Mouse (Mus musculus) G1E (cell line): ENCODE measurements around the gene Rasip1. TPM values are rescaled to one million over a fixed set of nuclear protein-coding genes. Genes with fewer than 3 reads are reported as not detected.

Experiments
- ATAC-seq: 2 replicates; pipeline ENCODE4 v1.8.0; 2016; ENCODE audit warnings: mild to moderate bottlenecking; ENCODE audit not compliant: insufficient number of reproducible peaks, poor library complexity, low FRiP score, severe bottlenecking; ENCODE audit errors: extremely low read depth
- DNase-seq: peaks from one replicate; pipeline ENCODE4 v3.0.0; 2012; ENCODE audit warnings: low spot score
- H3K27me3 ChIP-seq: 2 replicates; pipeline ENCODE4 v1.6.1; 2012; ENCODE audit warnings: mild to moderate bottlenecking, low read length, inconsistent platforms; ENCODE audit not compliant: insufficient read depth
- H3K36me3 ChIP-seq: replicated peaks from 2 replicates; pipeline ENCODE3; 2012; ENCODE audit warnings: mild to moderate bottlenecking, inconsistent platforms
- H3K4me1 ChIP-seq: 2 replicates; pipeline ENCODE4 v1.6.1; 2012; ENCODE audit warnings: low read depth, low read length, inconsistent platforms, mixed read lengths; ENCODE audit not compliant: insufficient read depth
- H3K4me3 ChIP-seq: 2 replicates; pipeline ENCODE4 v1.5.1; 2012; ENCODE audit warnings: low read depth, mild to moderate bottlenecking, inconsistent platforms, low read length, moderate library complexity, mixed read lengths
- H3K9me3 ChIP-seq: replicated peaks from 2 replicates; pipeline ENCODE4 v1.6.1; 2012; ENCODE audit warnings: inconsistent platforms
- CTCF ChIP-seq: IDR thresholded peaks from 2 replicates; pipeline ENCODE4 v1.5.1; 2012; ENCODE audit warnings: low read depth, low read length, inconsistent platforms, mixed read lengths
- GATA1 ChIP-seq: IDR thresholded peaks from 2 replicates; pipeline ENCODE4 v1.6.1; 2012; ENCODE audit warnings: borderline replicate concordance, low read length, inconsistent platforms, mixed read lengths
- GATA2 ChIP-seq: IDR thresholded peaks from 2 replicates; pipeline ENCODE4 v1.6.1; 2012; ENCODE audit warnings: low read depth, low read length, inconsistent platforms, borderline replicate concordance
- POLR2AphosphoS5 ChIP-seq: IDR thresholded peaks from 2 replicates; pipeline ENCODE4 v1.6.1; 2012; ENCODE audit warnings: low read depth, low read length, inconsistent platforms; ENCODE audit not compliant: insufficient replicate concordance
- TAL1 ChIP-seq: conservative IDR thresholded peaks from 2 replicates; pipeline ENCODE4 v1.6.1; 2012; ENCODE audit warnings: low read depth, low read length, inconsistent platforms, mixed read lengths
- polyA plus RNA-seq: library from polyadenylated mRNA; stranded (reverse); fragments of >175 nt; gene quantifications from 2 replicates; pipeline ENCODE4 v1.2.3, GENCODE M21; 2012
- total RNA-seq, 2 experiments: library from RNA; stranded (forward) in 1 of 2; stranded (reverse) in 1 of 2; fragments of 200-1000 nt in 1 of 2; fragments of >200 nt in 1 of 2; fragmentation: Nextera tagmentation in 1 of 2; gene quantifications; 2 replicates each; pipeline ENCODE4 v1.2.3; 2014 to 2017

Gene Rasip1
- total and polyA plus RNA-seq, 3 experiments: 0.11 to 0.95 (median 0.60) TPM

- Histone ChIP-seq H3K36me3 (no peaks in the 10 kb centered on the region), H3K9me3 (no peaks in the 10 kb centered on the region), H3K27me3 (peaks cover 55% of the 10 kb centered on the region), H3K4me3 (no peak overlapping the region), H3K4me1 (0 out of 2 replicates have a peak, but pooled peaks cover 2% of the 10 kb centered on the region)
- ATAC-seq: no peak
- TF ChIP-seq CTCF (no peak), GATA2 (no peak), TAL1 (no peak)
- no peak for DNase-seq
These were observed 9.0 kb upstream of the Rasip1 start for GRCm38 (mm10) chr7:45618316-45618715.

DNA sequence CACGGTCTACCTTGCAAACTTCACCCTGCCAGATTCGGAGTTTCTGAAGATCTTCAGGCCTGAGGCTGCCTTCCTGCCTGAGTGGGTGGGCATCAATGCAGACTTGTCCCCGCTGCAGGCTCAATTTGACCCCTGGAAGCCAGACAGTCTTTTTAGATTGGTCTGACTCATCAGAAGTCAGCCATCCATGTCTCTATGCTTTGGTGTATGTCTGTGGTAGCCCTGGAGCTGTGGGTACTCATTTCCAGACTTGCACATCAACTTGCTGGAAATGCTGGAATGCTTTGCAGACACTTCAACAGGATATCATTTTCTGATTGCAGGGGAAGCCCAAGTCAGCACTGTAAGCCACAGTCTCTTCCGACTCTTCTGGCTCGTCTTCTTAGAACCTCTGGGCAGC, 7.7 kb upstream of the Rasip1 start:
- no peak for ATAC-seq
- no peak for TF ChIP-seq CTCF
- TF ChIP-seq GATA2: no peak
- no peak for TF ChIP-seq POLR2AphosphoS5
- no peak for TF ChIP-seq GATA1
- no peak for TF ChIP-seq TAL1
- Histone ChIP-seq H3K9me3 (no peaks in the 10 kb centered on the region), H3K27me3 (peaks cover 50% of the 10 kb centered on the region), H3K36me3 (no peaks in the 10 kb centered on the region), H3K4me3 (no peak overlapping the region), H3K4me1 (0 out of 2 replicates have a peak, but pooled peaks cover 2% of the 10 kb centered on the region)
- no peak for DNase-seq

GRCm38 (mm10) chr7:45621443-45621842, 5.8 kb upstream of the Rasip1 start, which contains the start of gene Izumo1:
Gene Izumo1, plus strand, starts transcription at chr7:45621811.
- Histone ChIP-seq H3K36me3 (no peaks in the 10 kb centered on the region), H3K9me3 (no peaks in the 10 kb centered on the region), H3K27me3 (peaks cover 37% of the 10 kb centered on the region), H3K4me1 (no peaks in the 10 kb centered on the region), H3K4me3 (no peak within 1 kb of the TSS)
- ATAC-seq (no peak), DNase-seq (no peak)
- TF ChIP-seq CTCF (no peak), POLR2AphosphoS5 (no peak), TAL1 (no peak), GATA1 (no peak), GATA2 (no peak)

GRCm38 (mm10) chr7:45623507-45623906, 3.8 kb upstream of the Rasip1 start:
- TF ChIP-seq POLR2AphosphoS5 (no peak), CTCF (no peak), GATA1 (no peak), TAL1 (no peak), GATA2 (no peak)
- Histone ChIP-seq H3K4me1 (no peaks in the 10 kb centered on the region), H3K36me3 (no peaks in the 10 kb centered on the region), H3K27me3 (peaks cover 24% of the 10 kb centered on the region), H3K9me3 (peaks cover 3% of the 10 kb centered on the region), H3K4me3 (no peak overlapping the region)
- ATAC-seq (no peak), DNase-seq (no peak)

DNA sequence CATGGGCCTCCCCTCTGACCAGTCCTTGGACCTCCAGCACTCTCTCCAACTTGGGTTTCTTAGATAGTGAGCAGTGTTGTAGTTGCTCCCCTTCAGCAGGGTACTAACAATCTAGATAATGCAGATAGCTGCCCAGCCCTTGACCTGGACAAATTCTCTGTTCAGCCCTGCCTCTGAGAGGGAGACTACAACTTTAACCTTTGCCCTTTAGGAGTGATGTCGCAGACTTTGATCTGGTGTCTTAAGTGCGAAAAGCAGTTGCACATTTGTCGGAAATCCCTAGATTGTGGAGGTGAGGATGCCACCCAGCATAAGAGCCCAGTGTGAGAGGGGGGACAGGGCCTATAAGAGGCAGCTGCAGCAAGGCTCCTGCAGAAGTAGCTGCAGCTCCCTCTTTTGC, 2.6 kb upstream of the Rasip1 start:
- Histone ChIP-seq H3K27me3 (peaks cover 18% of the 10 kb centered on the region), H3K4me3 (no peak overlapping the region), H3K9me3 (peaks cover 9% of the 10 kb centered on the region), H3K4me1 (no peaks in the 10 kb centered on the region), H3K36me3 (no peaks in the 10 kb centered on the region)
- DNase-seq: no peak
- ATAC-seq: no peak
- TF ChIP-seq TAL1: no peak
- no peak for TF ChIP-seq GATA1
- no peak for TF ChIP-seq GATA2
- no peak for TF ChIP-seq CTCF
- TF ChIP-seq POLR2AphosphoS5: no peak

DNA sequence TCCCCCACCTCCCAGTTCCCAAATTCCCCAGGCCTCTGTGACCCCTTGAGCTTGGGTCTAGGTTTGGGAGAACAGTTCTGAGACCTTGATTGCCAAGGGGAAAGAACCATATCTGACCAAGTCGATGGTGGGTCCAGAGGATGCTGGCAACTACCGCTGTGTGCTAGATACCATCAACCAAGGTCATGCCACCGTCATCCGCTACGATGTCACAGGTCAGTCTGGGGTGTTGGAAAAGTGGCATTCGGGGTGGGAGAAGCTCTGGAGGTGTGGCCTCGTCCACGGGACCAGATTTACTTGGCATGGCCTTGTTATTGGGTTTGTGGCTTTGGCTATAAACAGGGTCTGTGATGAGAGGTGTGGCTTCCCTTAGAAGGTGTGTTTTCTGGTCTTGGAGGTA, 1.8 kb upstream of the Rasip1 start:
- ATAC-seq (no peak), DNase-seq (no peak)
- peaks cover 20% of the 10 kb centered on the region; the same call in 1 of the 2 replicates for H3K27me3 ChIP-seq
- no peaks in the 10 kb centered on the region for H3K36me3 ChIP-seq
- peaks cover 9% of the 10 kb centered on the region for H3K9me3 ChIP-seq
- TF ChIP-seq POLR2AphosphoS5 (no peak), CTCF (no peak), GATA1 (no peak), GATA2 (no peak), TAL1 (no peak)
- no peaks in the 10 kb centered on the region for H3K4me1 ChIP-seq
- H3K4me3 ChIP-seq: no peak overlapping the region

- TF ChIP-seq GATA2: no peak
- no peak for TF ChIP-seq TAL1
- no peak for TF ChIP-seq GATA1
- TF ChIP-seq POLR2AphosphoS5: no peak
- no peak for TF ChIP-seq CTCF
- Histone ChIP-seq H3K36me3 (no peaks in the 10 kb centered on the region), H3K4me1 (no peaks in the 10 kb centered on the region), H3K4me3 (no peak overlapping the region), H3K9me3 (peaks cover 9% of the 10 kb centered on the region), H3K27me3 (peaks cover 20% of the 10 kb centered on the region; the same call in 1 of the 2 replicates)
- no peak for ATAC-seq
- DNase-seq: no peak
These were observed 664 bp upstream of the Rasip1 start for GRCm38 (mm10) chr7:45626571-45627076.
